Mouse (Mus musculus): ENCODE measurements at regions not wholly inside any gene's neighbourhood (a gene's known extent, or its start where the extent isn't known, plus 50 kb on each side); places are given as distances from the start of the nearest gene placed in this dataset.

DNA sequence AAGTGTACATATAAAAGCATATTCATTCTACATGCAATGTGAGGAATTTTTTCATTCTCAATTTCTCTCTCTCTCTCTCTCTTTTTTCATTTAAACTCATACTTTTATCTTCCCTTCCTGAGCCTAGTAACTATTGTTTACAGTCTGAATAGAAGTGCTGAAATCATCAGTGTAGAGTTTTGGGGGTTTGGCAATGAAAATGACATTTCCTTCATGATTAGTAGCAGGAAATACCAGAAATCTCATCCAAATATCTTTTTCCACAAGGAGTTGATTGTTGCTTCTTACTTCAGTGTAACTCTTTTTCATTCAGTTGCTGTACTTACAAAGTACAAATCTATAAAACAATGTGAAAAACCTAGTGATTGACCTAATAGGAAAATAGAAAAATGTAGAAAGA, 572.7 kb upstream of the Marcks start:
- DNase-seq = no peak

DNA sequence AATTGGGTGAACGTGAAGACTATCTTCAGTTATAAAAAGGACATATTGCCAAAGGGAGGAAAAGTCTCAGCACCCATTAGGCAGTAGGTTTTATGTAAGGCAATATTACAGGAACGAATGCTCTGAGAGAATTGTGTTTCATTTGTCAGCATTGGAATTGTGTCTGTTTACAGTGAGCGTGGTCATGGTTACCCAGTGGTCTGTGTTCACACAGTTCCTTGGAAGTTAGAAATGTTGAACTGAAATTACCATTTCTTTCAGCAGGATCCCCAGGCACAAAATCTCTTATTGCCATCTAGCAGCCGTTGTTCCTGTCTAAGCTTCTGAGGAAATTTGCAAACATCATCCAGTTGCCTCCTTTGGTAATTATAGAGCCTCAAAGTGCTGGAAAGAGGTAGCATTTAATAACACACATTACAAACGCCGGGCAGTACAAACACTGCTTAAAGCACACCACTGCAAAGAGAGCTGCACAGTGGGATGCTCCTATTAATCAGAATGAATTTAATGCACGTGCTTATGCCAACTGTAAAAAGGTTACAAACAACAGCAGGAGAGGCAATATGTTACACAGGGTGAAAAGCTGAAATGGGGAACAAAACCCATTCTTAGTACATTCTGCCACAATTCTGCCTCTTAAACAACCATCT, 555.4 kb upstream of the Marcks start:
- no peak for DNase-seq

DNA sequence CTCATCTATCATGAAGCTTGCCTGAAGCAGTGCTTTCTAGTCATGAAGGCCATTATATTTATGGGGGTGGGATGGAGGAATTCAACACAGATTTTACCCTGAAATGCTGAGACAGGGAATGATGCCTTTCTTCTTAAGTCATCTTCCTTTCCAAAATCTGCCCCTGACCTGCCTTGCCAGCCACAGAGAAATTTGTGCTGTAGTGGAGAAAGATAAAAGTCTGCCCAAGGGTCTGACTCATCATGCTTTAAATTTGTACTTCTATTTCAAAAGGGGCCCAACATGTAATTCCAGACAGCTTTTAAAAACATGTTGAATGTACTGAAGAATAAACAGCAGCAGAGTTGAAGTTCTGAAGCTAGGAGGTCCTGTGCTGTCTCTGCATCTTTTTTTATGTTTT, 554.1 kb upstream of the Marcks start:
- DNase-seq = no peak

DNA sequence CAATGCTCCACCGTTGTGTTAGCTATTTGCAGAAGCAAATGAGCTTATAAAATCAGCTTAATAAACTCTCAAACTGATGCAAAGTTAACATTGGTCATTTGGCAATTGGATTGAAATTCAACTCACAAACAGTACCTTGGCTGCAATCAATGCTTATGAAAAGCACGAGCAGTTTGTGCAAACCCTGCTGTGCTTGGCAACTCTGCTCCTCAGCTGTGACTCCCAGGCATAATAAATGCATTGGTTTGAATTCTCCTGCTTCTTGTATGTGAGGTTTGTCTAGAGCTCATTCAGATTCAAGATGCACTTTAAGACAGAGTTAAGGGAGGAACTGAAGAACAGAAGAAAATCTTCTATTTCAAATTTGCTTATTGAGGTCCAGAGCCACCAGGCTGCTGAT, 553.2 kb upstream of the Marcks start:
- no peak for DNase-seq

DNA sequence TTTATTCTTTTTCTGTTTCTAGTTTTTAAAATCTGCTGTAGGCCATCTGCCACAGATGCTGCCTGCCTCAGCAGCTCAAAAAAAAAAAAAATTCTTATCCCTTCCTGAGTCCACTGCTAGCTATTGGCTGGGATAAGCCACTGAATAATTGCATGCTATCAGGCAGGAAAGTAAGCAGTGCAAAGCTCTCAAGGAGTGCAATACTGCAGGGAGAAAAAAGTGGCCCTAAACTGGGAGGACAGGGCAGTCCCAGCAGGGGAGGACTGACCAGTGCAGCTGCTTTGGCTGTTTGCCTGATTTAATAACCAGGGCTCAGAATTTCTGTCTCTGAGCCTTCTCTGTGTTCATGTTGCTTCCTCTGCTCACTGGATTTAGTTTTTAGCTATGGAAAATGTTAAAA, 544.4 kb upstream of the Marcks start:
- DNase-seq = no peak

DNA sequence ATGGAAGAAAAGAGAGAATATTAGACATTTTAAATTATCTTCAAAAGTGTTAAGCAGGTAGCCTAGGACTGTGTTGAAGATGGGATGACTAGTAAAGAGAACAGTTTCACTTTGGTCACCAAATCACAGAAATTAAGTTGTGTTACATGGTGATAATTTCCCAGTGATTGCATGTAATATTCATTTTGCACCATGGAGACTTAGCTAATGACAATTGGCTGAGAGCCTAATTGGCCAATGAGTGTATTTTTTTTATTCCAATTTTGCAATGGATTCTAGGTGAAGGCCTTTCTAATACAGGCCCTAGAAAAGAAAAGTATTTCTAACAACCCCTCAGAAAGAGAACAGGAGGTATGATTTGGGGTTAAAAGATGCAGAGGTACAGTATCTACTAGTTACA, 541.9 kb upstream of the Marcks start:
- DNase-seq = no peak

DNA sequence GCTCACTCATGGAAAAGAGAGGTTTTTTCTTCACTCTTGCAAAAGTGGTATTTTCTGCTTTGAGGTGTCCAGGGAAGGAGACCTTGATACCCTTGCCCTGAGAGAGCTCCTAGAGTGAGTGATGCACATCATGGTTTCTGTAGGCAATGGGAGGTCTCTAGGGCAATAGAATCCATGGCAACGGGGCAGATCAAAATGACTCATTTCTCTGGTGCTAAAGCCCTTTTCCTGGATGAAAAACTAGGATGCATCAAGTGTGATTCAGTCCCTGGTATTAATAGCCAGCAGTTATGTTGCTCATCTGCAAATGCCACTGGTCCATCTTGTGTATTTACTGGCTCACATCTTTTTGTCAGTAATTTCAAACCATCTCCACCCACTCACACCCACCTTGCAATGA, 539.1 kb upstream of the Marcks start:
- DNase-seq = no peak

DNA sequence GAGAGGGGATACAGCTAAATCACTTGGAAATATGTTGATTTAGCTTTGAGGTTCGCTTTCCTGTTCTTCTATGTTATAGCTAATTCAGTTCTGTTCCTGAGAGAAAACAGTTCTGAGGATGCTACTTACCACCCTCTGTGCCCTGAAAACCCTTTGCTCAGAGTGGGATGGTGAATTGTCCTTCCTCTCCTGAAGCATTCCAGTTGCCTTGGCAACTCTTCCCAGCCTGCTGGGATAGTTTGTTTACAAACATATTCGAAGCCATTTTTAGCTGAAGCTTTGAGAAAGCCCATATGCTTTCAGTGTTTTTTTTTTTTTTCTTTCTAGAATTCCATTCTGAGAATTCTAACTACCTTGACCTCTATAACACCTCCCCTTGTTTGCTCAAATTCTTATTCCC, 530.1 kb upstream of the Marcks start:
- DNase-seq = no peak

DNA sequence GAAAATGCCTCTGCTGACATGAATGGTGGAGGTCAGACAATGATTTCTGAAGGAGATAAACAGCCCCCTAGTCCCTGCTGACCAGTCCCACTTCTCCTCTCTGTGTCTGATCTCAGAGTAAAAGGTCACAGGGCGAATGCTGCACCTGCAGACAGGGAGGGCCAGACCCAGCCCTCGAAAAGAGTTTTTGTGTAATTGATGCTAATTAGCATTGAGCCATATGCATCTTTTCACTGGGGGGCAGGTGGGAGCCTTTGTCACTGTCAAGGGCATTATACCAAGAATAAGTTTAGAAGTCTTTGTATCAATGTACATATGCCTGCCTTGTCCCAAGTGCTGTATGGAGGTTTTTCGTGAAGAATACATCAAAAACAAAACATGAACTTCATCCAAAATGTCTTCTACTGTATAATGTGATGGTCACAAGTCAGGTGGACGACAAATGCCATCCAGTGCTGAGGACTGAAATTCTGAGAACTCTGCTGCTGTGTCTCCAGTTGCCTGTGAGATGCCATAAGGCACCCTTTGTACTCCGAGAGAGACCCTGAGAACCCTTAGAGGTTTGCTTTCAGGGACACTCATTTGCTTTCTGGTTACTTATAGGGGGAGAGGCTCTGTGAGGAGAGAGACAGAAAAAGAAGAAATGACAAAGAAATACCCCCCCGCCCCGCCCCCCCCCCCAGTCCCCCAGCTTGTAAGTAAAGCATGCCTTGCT, 528.5 kb upstream of the Marcks start:
- DNase-seq = no peak

DNA sequence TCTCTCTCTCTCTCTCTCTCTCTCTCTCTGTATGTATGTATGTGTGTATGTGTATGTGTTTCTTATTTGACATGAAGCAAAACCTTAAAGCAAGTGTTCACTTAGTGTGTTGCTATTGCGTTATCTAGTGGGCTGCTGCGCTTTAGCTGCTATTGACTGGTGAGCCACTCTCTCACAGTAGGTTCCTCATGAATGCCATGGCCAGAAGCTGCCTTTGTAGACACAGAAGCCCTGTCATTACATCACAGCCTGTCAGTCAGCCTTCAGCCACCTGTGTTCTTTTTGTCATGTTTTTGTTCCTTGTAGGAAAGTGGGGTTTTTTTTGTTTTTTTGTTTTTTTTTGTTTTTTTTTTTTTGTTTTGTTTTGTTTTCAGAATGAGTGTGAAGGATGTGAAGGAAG, 527.8 kb upstream of the Marcks start:
- DNase-seq = no peak

DNA sequence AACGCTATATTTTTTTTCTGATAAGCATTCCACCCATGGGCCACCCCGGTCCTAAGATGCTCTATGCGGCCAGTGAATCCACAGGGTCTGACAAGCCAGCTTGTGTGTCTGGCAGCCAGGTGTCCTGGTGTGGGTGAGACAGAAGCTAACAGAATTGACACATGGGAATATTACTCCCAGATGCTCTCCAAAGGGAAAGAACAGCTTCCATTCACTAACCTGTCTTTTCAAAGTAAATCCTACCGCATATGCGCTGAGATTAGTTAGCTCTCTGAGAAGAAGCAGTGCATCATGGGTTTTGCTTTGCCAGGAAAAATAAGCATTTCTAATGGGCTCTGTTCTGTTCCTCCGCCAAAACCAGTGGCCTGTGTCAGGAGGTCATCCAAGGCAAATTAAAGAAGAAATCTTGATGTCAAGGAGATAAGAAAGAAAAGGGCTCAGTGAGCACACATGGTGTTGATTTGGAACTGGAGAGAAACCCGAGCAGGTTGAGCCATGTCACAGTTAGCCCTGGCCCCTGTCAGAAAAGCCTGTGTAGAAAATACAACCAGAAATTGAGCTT, 498.4 kb upstream of the Marcks start:
- DNase-seq = no peak

DNA sequence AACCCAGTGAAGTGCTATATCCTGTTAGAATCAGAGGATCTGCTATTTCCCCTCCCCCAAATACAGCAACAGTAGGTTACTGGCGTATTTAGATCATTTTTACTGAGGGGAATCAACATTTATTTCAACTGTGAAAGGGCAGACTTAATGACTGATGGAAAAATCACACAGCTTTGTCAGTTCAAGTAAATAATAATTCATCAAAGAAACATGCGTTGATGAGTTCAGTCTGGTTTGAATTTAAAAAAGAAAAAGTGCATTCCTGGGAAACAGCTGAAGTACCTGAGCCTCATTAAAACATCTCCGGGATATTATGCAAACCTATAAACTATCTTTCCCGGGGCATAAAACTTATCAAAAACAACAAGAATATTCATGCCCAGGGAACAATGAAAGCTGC, 497.7 kb upstream of the Marcks start:
- no peak for DNase-seq

DNA sequence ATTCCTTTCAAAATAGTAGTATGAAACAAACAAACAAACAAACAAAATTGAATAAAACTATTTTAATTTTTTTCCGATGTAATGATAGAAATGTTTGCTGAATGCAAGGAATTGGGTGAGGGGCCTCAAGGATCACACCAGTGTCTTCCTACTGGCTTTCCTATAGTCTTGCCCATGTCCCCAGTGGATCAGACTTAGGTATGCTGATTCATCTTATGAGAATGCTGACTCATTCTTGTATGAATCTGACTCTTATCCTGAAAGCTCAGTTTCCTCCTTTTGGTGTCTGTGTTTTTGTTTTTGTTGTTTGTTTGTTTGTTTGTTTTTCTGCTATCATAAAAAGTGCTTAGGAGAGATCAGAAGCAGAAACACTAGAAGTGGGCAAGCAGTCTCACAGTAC, 491.7 kb upstream of the Marcks start:
- no peak for DNase-seq

DNA sequence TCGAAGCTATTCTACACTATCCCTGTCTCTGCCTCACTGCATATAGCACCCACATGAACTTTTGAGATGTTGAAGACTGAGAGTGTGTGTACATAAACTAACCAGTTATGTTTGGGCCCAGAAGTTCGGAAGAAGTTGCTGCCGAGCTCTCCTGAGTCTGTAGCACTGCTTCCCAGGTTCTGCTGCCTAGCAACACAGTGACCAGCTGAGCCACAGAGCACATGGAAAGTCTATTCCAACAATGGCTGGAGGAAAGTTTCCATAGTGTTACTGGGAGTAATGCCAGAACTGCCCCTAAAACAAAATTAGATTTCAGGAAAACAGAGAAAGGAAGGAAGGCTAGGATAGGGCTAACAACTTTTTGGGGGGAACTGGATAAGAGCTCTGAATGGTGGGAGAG, 489.2 kb upstream of the Marcks start:
- no peak for DNase-seq

DNA sequence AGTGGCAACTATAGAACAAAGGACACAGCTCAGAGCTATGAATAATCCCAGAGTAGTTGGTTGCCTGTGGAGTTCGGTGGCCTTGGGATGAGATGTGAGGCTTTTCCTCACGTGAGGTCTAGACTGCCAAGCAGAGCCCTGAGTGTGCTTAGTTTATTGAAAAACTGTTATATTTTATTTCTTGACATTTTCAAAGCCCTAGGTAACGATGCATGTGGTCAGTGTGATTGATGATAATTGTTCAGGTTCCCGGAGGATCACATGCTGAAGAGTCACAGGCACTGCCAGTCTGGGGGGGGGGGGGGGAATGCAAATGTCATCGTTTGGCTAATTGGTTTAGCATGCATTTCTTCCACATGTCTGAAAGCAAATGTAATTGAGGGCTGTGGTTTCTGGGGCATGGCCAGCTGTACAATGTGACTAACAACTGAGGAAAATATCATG, 488.1 kb upstream of the Marcks start:
- no peak for DNase-seq

DNA sequence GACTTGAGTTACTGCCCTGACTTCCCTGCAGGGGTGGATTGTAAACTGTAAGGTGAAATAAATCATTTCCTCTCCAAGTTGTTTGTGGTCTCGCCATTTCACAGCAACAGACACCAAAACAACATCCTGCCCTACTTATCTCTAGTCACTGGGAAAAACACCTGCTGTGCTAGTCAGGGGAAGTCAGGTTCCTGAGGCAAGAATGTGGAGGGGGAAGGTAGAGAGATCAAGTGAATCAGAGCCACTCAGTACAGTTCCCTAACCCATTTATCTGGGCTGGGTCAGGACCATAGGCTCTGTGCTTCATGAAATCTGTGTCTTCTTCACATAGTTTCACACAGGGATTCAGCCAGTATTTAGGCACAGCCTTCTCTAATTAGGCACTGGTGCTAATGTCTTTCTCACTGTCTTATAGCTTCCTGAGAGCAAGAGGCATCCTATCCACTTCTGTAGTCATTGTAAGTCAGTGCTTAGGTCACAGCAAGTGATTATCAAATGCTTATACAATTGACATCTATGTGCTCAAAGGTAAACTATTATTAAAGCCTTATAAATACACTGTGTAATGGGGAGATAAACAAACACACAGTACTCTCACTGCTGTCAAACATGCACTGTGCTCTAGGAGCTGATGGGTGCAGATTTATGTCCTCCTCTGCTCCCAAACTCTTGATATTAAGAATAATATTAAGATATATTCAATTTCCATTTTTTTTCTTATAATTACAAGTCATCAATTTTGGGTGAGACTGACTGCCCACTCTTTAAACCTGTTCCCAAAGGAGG, 487.4 kb upstream of the Marcks start:
- no peak for DNase-seq

DNA sequence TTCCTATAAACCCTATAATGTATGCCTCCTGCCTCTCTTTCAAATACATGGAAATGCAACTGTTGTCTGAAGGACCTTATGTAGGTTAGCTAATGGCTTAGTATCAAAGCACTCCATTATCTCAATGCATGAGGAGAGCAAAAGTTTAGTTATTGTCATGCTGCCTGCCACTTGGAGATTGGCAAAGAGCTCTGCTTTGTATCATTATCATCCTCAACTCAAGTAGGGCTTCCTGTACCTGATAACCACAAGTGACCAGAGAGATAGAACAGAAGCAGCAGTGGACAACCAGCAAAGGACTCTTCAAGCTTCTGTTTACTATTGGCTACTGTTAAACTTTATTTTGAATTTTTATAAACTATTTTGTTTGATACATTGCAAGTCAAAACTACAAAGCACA, 484.3 kb upstream of the Marcks start:
- DNase-seq = no peak

DNA sequence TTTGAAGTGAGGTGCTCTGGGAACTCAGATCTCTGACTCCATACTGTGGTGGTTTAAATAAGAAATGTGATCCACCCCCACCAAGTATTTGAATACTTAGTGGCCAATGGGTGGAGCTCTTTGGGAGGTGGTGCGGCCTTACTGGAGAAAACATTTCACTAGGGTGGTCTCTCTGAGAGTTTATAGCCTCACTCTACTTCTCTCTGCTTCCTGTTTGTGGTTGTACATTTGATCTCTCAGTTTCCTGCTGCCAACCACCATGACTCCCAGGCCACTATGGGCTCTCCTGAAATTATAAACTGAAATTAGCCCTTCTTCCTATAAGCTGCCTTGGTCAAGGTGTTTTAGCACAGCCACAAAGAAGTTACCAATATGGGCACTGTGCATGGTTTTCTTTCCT, 479.9 kb upstream of the Marcks start:
- no peak for DNase-seq

DNA sequence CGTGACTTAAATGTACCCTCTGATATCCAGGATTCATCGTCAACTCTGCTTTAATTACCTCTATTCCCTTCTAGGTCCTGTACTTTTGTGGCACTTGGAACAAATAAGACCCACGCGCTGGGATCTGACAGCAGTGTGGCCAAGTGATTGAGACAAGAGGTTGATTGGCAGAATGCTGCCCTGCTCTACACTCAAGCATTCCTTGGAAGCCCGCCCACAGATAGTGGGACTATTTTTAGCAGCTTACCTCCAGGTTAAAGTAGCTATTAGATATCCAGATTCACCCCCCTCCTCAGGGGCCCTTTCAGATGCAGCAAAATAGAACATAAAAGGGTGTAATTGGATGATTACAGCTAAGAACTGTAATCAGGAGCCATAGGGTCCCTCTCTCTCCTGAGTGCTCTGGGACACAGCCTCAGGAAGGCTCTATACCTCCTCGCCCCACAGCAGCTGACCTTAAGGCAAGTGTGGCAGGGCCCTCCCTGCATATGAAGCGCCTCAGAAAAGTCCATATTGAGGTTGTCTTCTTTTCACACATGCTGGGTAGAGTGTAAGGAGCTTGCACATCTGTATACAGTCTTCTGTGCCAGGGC, 479.1 kb upstream of the Marcks start:
- no peak for DNase-seq

DNA sequence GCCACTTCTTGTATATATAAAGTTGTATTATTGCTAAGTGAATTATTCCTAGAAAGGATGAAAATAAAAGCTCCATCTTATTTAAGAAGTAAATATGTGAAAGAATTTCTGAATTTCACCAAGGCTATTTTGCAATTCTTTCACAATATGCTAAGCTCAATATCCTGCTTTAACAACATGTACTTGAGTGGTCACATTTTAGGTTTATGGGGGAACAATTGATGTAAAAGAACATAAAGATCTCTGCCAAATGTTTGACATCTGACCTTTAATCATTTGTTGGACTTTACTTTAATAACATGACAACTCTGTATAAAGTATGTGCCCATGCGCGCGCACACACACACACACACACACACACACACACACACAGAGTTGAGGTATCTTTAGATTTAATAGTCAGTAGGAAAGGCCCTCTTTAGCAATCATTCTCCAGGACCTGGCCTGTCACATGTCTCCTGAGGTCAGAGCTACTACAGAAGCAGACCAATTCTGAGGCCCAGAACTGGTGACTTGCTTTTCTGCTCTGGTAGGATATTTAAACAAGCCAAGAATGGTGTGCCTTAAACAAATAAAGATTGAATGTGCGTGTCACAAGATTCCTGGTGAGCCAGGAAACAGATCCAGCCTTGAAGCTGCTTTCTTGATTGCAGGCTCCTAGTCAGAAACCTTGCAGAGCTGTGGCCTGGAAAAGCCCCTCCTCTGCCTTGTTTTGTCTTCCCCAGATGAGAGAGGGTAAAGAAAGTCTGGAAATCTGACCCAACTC, 477.4 kb upstream of the Marcks start:
- DNase-seq = no peak

DNA sequence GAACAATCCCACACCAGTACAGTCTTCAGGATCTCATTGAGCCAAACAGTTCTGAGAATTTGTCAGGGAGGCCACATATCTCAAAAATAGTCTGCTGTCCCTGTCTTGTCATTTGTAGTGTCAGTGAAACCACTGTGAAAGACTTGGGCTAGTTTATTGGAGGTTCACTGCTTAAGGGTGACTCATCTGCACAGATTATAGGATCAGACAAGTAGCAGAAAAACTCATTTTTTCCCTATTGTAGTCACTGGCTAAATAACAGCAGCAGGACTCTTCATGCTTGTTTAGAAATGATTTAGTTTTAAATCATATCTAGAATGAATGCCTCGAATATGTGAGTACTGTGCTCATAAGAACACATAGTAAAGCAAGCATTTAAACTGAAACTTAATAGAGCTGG, 475.2 kb upstream of the Marcks start:
- DNase-seq = no peak

DNA sequence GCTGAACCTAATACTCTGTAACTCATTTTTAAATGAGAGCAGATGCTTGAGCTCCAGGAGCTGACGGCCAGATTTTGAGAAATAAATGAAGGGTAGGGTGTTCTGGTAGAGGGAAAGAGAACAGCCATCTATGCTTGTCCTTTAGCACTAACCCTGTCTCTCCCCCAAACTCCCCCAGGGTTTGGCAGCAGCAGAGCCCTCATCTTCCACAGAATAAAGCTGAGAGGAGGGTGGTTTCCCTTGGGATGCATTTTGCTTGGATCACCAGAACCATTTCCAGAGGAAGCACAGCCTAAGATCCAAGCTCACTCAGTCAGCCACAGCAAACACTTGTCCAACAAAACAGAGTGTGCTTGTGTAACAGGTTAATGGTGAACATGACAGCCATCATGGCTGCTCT, 464.8 kb upstream of the Marcks start:
- no peak for DNase-seq
